Mouse (Mus musculus) heart, postnatal 4 days (tissue): ENCODE measurements around the gene Sirpa. TPM values are rescaled to one million over a fixed set of nuclear protein-coding genes. Genes with fewer than 3 reads are reported as not detected.
A peak's percentile ranks its signal among the peaks of the same experiment; 100 is the strongest.

Experiments
- DNase-seq: peaks from one replicate; pipeline ENCODE4 v3.0.0; 2021
- total RNA-seq, 2 experiments: library from RNA; stranded (reverse); gene quantifications; 2 replicates each; pipeline ENCODE4 v1.2.3; 2021

The Sirpa gene
- total RNA-seq, 2 experiments from 2014 or later, result 22.4 to 23.0 TPM

DNA sequence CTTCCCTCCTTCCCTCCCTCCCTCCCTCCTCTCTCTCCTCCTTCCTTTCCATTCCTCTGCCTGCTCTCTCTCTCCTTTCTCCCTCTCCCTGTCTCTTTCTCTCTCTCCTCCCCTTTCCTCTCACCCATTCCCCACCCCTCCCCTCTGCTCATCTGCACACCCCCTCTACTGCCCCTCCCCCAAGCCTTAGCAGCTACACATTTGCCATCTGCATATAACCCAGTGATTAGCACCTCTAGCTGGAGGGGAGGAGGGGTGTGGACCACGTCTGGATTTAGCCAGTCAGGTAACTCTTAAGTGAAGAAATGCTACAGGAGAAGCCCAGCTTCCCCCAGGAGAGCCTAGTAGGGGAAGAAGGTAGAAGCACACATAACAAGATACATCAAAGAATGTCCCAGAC lies 7.7 kb upstream of the Sirpa start:
- no peak for DNase-seq

- DNase-seq, result no peak
These were observed 6.6 kb upstream of the Sirpa start for GRCm38 (mm10) chr2:129585904-129586514.

DNA sequence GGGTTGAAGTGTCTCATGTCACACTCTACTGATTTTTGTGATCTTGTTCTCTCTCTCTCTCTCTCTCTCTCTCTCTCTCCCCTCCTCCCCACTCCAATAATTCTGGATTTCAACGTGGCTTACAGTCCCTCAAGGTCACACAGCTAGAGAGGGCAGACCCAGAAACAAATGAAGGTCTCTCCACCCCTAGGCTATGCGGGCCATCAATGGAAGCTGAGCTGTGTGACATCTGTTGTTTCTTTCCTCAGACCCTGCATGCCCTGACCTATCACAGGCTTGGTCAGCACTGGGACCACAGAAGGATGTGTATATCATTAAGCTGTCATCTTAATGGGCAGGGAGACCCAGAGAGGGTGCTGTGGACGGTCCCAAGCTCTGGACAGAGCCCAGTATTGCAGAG lies 5.4 kb upstream of the Sirpa start:
- DNase-seq, result no peak

DNA sequence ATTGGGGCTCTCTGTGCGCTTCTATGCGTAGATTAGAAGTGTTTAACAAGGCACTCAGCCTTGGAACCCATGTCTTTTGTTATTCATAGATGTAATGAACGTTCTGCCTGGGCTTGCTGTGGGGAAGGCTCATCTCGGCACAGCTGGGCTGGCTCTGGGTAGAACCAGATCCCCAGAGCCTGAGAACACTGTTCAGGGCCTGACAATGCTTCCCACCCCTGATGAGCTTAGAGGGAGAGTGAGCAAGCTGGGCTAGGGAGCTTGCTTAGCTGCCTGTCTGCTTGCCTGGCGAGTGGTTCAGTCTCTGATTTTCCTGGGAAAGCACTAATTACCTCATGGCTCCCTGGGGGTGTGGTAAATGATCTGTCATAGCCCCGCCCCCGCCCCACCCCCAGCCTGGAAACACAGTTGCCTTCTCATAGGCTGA lies 4.8 kb upstream of the Sirpa start:
- DNase-seq, result no peak

DNA sequence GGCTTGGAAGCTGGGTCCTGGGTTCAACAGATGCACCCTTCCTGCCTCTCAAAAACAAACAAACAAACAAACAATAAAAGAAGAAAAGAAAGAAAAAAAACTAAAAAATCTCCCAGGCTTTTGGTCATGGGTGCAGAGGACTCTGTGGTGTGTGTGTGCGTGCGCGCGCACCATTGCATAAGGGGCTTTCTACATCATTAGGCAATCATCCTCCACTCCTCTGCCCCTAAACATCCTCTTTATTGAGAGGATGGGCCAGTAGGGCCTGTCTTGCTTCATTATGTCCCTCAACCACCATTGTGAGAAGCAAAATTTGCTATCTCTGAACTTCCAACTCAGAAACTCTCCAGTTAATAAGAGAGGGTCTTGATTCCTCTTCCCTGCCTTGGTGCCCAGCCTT lies 738 bp upstream of the Sirpa start:
- DNase-seq, result no peak

GRCm38 (mm10) chr2:129593141-129593875 lies 673 bp downstream of the Sirpa start:
- DNase-seq, result peak; percentile 89

DNA sequence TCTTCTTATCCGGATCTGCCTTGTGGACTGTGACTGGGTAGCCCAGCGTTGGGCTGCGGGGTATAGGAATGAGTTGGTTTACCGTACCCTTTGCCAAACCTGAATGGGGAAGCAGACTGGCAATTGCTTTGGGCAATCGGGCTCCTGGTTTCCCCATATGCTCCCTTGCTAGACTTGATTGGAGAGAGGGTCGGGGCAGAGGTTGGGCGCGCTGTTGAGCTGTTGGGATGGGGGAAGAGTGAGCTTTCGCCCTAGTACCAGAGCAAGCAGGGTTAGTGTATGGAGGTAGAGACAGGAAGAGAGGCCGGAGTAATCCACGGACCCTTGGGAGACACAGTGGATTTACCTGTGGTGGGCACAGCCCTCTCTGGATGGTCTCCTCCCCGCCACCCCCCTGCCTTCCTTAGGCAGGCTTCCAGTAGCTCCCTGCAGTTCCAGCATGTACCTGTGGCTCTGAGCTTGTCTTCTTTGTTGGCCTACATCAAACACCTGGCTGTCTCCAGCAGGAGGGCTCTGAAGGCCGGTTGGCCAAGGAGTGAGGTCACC lies 1.3 kb downstream of the Sirpa start:
- DNase-seq, result no peak

DNA sequence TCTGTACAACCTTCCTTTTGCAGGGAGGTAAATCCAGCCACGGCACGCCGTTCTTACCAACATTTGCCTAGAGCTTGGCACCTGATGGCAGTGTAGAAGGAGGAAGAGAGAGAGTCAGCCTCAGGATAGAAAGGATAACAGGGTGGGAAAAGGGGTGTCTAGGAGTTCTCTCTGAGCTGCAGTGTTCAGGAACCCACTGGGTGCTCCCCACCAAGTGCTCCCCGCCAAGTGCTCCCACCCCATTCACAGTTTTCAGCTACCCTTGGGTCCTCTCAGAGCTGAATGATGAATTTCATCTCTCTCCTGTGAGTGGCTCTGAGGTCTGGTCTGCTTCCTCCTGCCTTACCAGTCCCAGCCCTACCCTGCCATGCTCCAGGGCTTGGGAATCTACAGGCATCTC lies 1.9 kb downstream of the Sirpa start:
- no peak for DNase-seq

DNA sequence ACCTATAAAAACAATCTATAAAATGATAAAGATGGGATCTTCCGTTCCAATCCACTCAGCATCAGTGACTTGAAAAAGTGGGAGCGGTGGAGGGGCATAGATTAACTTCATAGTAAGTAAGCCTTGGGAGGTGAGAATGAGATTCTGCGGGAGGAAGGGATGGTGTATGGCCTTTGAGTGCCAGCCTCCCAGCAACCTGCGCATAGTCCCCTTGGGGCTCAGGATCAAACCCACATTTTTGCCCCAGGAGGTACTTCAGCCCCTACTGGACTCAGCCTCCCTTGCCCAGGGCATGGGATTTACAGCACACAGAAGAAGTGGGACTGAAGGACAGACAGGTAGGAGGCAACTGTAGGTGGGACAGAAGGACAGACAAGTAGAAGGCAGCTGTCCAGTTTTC lies 2.6 kb downstream of the Sirpa start:
- no peak for DNase-seq

GRCm38 (mm10) chr2:129595661-129596209 lies 3.1 kb downstream of the Sirpa start:
- DNase-seq, result no peak

DNA sequence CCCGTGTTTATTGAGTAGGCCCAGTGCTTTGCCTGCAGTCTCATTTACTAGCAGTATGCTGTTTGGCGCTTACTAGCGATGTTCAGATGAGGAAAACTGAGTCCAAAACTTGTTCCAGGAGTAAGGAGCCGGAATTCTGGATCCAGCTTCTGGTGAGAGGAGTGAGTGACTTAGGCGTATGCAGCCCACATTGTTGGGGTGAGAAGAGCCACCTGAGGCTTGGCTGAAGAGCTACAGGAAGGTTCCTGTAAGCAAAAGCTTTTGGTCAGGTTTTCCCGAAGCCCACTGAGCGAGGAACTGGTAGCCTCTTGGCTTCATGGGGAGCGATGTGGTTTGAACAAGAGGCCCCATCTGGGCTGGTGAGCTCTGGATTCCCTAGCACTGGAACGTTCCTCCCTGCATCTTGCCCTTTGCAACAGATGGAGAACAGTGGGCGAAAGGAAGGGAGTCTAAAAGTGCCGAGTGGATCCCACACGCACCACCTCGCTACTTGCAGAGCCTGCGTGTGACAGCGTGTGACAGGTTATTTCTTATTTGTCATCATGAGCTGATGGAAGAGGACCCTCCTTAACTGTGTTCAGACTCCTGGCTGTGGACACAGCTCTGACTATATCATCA lies 4.0 kb downstream of the Sirpa start:
- DNase-seq, result no peak

GRCm38 (mm10) chr2:129597581-129597980 lies 4.9 kb downstream of the Sirpa start:
- DNase-seq, result no peak

DNA sequence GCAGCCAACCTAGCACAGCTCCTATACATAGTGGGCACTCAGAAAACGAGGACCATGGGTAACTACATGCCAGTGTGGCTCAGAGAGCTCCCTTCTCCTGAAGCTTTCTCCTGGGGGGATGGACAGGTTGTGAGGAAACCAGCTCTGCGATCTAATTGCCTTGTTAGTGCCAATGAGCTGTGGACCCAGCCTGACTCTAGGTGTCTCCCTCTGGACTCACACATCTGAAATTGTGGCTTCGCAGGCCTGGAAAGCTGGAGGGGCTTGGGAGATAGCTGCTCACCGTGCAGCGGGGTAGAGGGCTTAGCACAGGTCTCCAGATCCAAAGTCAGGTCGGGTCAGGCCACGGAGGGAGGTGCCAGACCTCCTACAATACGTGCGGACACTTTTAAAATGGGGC lies 5.5 kb downstream of the Sirpa start:
- no peak for DNase-seq

DNA sequence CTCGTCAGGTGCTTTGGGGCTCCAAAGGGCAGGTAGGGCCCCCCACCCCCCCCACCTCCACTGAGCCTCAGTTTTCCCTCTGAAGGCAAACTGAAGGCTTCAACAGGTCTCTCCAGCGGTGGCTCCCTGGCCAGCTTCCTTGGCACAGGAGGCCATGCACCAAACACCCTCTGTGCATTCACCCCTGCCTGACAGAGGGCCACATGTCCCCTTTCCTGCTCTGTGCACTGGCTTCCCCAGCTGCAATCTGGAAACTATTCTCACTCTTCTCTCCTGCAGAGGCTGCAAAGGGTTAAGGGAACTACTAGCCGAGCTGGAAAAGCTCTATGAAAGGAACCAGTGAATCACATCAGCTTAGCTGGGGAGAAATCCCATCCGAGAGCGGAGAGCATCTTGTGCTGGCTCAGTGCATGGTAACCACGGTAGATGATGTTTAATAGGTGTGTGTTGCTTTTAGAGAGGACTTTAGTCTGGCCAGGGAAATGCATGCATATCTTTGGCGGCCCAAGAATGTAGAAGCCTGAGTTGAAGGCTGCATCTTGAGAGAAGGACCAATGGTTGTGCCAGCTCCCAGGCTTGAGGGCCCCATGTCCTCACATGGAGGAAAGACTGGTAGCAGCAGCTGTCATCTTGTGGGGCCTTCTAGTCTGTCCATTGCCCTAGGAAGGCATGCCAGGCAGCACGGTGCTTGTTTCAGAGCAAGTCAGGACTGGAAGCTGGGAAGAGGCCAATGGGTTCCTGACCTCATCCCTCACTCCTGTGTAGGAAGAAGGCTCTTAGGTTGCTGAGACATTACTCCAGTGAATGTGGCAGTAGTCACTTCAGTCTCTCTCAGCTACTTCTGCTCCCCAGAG lies 6.8 kb downstream of the Sirpa start:
- no peak for DNase-seq

GRCm38 (mm10) chr2:129601059-129601650 lies 8.5 kb downstream of the Sirpa start:
- DNase-seq, result peak; percentile 40

DNA sequence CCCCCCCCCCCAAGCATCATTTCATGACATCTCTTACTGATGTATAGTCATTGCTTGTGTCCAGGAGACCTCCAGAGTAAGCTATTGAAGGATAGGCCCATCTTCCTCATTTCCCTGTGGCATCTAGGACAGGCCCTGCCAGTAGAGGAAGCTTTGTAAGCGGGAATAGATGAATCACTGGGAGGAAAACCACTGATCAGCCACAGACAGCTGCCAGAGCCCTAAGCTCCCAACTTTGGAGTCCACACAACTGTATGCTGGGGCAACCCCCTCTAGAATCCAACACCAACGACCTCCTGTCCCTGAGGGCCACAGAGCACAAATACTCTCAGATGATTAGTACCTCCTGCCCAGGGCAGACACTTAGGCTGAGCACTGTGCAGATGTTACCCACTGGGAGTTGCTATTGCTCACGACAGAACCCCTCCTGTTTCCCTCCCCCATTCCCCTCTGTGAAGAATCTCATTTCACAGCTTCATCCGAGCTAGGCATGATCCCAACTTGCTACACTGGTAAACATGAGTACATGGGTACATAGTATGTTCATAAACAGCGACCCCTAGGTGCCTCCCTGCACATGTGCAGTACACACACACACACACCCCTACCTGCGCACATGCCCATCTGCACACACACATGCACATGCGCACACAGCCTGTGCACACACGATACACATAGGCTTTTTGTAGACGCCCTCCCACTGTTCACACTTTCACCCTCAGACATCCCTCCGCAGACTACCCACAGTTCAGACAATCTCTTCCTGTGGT lies 9.4 kb downstream of the Sirpa start:
- no peak for DNase-seq

- no peak for DNase-seq
These were observed 10.2 kb downstream of the Sirpa start for GRCm38 (mm10) chr2:129602856-129603255.

DNA sequence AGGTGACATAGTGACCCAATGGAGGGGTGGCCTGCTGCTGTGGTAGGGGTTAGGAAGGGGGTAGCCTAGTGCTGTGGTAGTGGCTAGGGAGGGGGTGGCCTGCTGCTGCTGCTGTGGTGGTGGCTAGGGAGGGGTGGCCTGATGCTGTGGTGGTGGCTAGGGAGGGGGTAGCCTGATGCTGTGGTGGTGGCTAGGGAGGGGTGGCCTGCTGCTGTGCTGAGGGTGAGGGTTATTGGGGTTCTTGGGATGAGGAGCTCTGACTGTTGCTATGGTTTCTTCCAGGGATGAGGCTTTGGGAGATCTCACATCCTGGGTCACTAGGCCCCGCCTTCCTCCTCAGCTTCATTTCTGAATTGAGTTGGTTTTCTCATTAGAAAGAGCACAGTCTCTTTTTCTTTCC lies 10.9 kb downstream of the Sirpa start:
- no peak for DNase-seq

DNA sequence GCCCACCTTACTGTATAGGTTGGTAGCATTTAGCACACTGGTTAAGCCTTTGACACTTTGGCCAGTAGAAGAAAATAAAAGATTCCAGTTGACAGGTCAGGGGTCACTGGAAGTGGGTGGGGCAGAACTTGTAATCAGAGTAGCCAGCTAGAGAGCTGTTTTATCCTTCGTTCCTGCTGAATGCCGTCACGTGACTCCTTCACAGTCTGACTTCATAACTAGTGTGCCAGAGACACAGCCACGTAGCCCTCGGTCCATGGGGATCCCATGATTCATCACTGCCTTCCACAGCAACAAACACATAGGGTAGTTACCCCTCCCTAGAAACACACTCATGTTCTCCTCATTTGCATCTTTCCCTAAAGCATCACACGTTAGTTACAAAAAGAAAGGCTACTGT lies 11.4 kb downstream of the Sirpa start:
- DNase-seq, result peak; percentile 24

GRCm38 (mm10) chr2:129605816-129606215 lies 13.2 kb downstream of the Sirpa start:
- DNase-seq, result no peak

GRCm38 (mm10) chr2:129606269-129606668 lies 13.6 kb downstream of the Sirpa start:
- peak; percentile 42 for DNase-seq
